Mouse (Mus musculus) ovary, adult 18-20 months (tissue): ENCODE results near the gene Olfr374.
A peak's percentile ranks its signal among the peaks of the same experiment; 100 is the strongest.

Experiments used
- DNase-seq: peaks from one replicate; pipeline ENCODE4 v3.0.0; 2022; ENCODE audit warnings: low spot score, mixed read lengths

Gene Olfr374

DNA sequence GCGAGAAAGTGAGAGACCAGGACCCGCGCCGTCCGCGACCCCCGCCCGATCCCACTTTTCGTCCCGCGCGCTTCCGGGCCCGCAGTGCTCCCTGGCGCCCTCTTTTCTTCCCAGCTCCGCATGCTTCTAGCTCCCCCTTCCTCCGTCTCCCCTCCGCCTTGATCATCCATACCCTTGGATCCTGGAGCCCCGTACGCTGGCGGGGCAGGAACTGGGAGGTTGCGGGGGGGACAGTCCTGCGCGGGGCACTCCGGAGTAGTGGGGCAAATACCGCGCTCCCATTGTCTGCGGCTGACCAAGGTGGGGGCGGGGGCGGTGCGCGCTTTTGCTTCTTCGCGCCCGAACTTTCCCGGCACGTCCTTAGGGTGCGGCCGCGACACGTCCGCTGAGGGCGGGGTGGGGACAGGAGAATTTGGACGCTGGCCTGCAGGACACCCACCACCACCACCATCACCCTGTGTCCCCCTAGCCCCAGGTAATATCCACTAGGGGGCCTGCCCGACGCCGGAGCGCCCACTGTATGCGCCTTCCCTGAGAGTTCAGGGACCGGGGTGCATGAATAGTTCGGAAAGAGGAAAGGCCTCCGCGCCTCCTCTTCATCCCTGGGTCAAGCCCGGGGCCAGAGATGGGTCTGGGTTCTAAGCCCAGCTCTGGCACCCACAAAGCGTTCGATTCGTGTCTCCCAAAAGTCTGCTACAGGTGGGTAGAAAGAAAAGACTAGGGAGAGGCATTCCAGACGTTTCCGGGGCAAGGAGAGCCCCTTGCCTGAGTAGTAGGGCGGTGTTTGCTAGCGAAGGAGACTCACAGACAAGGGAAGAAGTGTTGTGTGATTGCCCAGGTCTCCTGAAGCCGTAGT lies 28.8 kb downstream of the Olfr374 start:
- DNase-seq, result peak; percentile 17

GRCm38 (mm10) chr8:72136302-72136978 lies 29.6 kb downstream of the Olfr374 start:
- DNase-seq, result peak; percentile 67

DNA sequence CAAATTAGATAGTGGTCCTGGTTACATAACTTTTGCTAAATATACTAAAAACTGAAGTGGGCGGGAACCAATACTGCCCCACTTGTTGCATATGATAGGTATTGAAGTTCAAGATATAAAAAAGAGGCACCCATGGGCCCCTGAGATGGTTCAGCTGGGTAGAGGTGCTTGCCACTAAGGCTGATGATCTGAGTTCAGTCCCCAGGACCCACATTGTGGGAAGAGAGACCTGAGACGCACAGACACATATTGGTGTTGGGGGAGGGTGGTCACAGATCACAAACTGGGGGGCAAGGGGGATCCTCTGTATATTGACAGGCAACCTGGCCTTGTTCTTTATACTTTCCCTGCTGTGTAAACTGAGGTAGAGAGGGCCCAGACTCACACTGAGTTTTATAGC lies 30.6 kb downstream of the Olfr374 start:
- DNase-seq, result no peak

- no peak for DNase-seq
Observed at GRCm38 (mm10) chr8:72138456-72138855, 31.6 kb downstream of the Olfr374 start.

DNA sequence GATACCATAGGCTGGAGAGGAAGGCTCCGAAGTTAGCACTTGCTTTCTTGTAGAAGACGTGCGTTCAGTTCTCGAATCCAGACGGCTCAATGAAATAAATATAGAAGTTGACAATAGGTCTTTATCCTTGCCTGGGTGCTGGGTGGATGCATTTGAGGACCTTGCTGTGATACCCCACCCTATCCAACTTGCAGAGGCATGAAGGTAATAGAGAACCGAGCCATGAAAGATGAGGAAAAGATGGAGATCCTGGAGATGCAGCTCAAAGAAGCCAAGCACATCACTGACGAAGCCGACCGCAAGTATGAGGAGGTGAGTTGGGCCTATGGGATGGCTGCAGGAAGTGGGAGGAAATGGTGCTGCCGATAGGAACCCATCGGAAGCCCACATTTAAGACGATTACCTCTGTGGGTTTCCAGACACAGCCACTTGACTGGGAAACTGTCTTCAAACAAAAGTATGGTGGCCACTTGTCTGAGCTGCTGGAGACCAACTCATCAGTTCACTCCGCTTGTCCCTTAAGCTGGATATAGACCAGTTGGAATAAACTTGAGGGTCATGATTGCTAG lies 36.5 kb downstream of the Olfr374 start:
- DNase-seq, result no peak

- DNase-seq, result no peak
Observed at GRCm38 (mm10) chr8:72144345-72144975, 37.6 kb downstream of the Olfr374 start.

DNA sequence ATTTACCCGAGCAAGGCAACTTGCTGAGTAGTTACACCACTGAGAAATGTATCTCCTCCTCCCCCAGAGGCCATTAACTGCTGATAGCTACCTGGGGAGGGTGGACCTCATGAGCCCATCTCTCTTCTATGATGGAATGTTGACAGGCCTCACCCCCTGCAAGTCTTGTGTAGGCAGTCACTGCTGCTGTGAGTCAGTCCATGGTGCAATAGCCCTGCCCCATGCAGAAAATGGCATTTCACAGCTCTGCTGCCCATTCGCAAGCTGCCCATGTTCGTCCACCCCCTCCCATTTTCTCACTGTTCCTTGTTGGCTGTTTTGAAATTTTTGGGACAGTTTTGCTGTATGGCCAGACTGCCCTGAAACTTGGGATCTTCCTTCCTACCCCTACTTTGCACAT lies 38.7 kb downstream of the Olfr374 start:
- no peak for DNase-seq

DNA sequence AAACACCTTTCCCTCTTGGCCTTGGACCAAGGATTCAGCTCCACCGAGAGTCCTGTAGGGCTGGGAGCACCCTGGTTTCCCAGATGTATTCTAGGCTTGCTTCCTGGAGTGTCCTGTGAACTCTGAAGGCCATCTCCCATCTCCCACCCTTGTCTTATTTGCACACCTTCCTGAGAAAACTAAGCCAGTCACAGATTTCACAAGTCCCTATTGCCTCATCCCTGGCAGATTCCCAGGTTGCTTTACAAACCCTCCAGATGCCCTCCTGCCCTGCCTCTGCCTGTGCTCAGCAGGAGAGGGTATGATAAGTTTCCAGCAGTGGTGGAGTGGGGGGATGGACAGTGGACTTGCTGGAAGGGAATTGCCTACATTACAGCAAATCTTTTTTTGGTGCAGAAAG lies 39.2 kb downstream of the Olfr374 start:
- DNase-seq, result no peak

GRCm38 (mm10) chr8:72146556-72146955 lies 39.7 kb downstream of the Olfr374 start:
- DNase-seq, result no peak

DNA sequence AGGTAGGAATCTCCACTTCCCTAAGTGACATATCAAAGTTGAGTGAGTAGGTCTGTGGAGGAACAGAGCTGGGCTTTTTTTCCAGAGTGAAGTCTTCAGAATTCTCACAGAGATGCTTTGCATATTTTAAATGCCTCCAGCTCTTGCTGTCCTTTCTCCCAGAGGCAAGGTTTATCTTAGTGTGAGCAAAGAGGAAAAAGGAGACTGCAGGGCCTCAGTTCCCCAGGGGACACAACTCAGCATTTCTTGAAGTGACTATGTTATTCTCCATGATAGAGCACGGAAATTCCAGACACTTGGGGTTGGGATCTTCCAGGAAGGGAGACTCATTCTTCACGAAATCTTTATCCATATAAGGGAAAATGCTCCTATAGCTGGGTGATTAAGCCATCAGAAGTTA lies 40.4 kb downstream of the Olfr374 start:
- DNase-seq, result no peak

GRCm38 (mm10) chr8:72149056-72149455 lies 42.2 kb downstream of the Olfr374 start:
- DNase-seq, result no peak

GRCm38 (mm10) chr8:72151418-72152078 lies 44.7 kb downstream of the Olfr374 start:
- DNase-seq, result no peak

- DNase-seq, result no peak
Observed at GRCm38 (mm10) chr8:72153382-72153781, 46.5 kb downstream of the Olfr374 start.

DNA sequence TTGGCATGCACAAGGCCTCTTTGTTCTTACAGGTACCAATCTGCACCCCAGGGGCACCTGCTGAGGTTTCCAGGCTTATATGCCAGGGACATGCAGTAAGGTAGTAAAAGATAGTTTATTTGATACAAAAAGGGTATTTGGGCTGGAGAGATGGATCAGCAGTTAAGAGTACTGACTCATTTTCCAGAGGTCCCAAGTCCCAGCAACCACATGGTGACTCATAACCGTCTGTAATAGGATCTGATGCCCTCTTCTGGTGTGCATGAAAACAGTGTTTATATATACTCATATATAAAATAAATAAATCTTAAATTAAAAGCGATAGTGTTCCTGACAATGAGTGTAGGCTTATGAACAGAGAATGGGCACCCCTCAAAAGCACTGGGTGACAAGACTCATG lies 51.3 kb downstream of the Olfr374 start:
- DNase-seq, result no peak

- no peak for DNase-seq
Observed at GRCm38 (mm10) chr8:72158726-72159125, 51.9 kb downstream of the Olfr374 start.

- DNase-seq, result no peak
Observed at GRCm38 (mm10) chr8:72160007-72160406, 53.2 kb downstream of the Olfr374 start.

GRCm38 (mm10) chr8:72160707-72161697 lies 54.2 kb downstream of the Olfr374 start, which contains the start of gene Rab8a:
Rab8a (plus strand) TSS chr8:72161200.
- DNase-seq, result peak; percentile 100

- no peak for DNase-seq
Observed at GRCm38 (mm10) chr8:72162821-72163220, 56.0 kb downstream of the Olfr374 start.
